Mouse (Mus musculus) sigmoid colon, adult 10 weeks (tissue): ENCODE data around the gene Tuba4a. TPM values are rescaled to one million over a fixed set of nuclear protein-coding genes. Genes with fewer than 3 reads are reported as not detected.

Source experiments
- polyA plus RNA-seq: library from polyadenylated mRNA; stranded (reverse); fragments of 350-450 nt; fragmentation: Illumina TruSeq; extraction: RNeasy Lipid Tissue Mini Kit (QIAGEN cat#74804); gene quantifications from one replicate; pipeline ENCODE4 v1.2.3, GENCODE M21; 2014; ENCODE audit warnings: low read depth, low replicate concordance

Gene Tuba4a
- 7.6 TPM for polyA plus RNA-seq

DNA sequence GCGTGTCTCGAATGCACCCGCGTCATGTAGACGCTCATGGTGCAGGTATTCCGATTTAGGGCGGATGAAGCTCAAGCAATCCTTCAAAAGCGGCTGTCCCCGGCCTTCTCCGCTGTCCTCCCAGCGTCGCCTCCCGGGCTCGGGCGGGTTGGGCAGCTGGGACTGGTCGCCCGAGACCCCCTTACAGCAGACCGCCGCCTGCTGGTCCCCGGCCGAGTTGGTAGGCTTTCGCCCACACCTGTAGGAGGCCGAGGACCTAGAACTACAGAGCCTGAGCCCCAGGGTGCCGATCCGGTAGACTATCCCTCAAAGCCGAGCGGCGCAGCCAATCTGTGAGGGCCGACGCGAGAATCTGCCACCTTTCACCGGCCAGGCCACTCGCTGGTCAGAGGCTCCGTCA is at the start of gene Tuba4a:
Gene Tuba4a (minus strand): TSS at position 335 of the 400 bp plus-strand sequence.

DNA sequence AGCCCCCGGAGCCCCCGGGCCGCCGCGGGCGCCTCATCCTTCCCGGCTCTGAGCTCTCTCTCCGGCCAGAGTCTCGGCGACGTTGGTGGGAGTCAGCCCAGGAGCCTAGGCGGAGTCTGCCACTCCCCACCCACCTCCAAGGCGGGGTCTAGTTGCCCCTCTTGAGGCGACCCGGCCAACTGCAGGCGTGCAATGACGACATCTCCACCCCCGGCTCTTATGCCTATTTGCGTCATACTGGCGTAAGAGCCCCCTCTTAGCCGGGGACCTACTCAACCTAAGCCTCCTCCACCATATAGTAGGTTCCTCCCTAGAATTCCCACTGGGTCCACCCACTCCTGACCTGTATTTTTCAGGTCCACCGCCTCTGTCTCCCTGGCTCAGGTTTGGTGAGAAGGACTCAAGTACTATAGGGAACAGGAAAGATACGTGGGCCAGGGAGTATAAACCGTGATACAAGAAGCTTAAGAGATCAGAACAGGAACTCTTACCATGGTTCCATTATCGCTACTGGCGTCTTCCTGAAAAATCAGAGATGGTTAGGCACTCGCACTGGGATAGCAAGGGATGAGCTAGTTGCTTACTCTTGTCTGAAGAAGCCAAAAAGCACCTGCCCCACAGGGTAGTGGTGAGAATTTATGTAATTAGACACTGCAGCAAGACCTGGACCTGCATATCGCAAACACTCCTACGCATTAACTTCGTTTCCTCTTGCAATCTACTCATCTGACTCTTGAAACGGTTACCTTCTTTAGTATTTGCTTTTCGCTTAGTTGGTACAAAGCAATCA is 44.6 kb upstream of the Tuba4a start, which contains the start of gene Ptprn:
Gene Ptprn (minus strand): TSS at position 412 of the 790 bp plus-strand sequence.

DNA sequence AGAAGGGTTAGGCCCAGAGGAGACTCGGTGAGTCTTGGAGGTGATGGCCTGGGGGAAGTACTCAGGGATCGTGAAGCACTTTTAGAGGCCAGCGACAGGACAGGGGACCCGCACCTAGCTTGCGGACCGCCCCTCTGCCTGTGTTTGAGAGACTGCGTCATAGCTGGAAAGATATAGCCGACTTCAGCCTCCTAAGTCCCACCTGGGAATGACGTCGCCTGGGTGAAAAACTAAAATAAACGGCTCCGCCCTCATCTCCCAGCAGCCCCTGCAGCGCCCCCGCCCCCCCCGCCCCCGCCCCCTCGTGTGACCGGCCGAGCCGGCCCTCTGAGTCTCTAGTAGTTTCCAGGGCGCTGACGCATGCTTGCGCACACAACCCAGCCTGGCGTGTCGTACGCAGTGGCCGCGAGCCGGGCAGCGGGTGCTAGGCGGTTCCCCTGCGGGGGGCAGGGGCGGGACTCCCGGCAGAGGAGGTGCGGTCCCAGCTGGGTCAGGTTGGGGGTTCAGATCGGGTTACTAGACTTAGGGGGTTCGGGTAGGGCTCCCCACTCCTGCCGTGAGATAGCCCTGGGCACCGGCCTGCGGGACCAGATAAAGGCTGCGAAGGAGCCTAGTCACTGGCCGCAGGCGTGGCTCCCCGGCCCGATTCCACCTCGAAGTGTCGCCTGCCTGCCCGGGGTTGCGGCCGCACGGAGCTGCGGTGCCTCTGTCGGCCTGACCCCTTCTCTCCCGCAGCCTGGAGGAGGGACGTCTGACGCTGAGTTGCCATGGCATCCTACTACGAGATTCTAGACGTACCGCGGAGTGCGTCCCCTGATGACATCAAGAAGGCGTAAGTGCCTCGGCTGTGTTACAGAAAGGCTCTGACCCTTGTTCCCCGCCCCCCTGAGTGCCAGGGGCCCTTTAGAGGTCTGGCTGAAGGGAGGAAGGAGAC is 16.7 kb upstream of the Tuba4a start, which contains the start of gene Dnajb2:
Gene Dnajb2 (plus strand): TSS at position 290 of the 934 bp plus-strand sequence.

DNA sequence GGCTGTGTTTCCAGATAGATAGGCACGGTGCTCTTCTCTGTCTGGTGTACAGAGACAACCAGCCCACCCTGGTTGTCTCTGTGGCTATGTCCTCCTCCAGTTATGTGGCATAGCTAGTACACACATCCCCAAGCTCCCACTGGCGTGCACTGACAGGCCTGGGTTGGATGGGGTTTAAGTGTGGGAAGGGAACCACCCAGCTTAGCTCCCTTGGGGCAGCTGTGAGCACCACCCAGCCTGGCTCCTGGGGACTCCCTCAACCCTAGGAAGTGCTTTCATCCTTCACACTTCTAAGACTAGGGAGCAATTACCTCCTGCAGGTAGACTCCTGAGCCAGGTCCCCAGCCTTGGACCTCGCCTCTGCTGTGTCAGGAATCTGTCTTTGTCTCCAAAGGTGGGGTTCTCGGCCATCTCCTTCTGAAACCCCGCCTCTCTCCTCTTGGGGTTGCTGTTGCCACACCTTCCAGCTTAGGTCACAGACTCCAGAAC is 12.0 kb upstream of the Tuba4a start, which contains the start of gene A630095N17Rik:
Gene A630095N17Rik (minus strand): TSS at position 439 of the 489 bp plus-strand sequence.

DNA sequence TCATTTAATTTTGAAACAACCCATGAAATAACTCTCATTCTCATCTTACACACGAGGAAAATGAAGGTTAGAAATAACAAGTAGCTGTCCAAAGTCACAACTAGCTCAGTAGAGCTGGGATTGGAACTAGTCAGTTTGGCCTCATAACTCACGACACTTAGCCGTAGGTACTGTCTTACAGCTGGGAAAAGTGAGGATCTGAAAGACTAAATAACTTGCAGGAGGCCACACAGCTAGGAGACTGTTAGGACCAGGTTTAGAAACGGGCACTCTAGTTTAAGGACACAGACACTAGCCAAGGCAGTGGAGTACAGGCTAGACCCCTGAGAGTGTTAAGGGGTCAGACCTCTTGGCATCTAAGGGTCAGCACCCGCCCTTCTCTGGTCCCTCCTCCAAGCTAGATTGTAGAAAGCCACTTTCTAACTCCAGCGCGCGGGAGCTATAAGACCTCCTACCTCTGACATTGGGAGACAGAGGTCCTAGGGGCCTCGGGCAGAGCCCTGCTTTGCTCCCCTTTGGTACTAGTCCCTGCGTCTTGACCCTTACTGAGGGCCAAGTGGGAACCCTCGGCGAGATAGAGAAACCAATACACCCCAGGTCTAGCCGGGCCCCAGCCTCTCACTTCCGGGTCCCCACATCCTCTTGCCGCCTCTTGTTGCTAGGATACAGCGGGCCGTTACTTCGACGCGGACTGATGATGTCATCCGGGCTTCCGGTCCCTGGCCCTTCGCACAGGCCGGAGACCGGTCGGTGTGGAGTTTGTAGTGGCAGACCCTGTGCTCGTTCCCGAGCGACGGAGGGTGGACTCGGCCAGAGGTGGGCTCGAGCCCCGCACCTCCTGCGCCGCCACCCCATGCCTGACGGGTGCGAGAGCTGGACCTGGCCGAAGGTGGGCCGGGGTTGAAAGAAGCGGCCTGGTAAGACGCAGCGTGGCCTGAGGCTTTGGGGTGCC is 9.3 kb downstream of the Tuba4a start, which contains the start of the genes Glb1l and Stk16:
Gene Glb1l (minus strand): TSS at position 678 of the 952 bp plus-strand sequence.
Gene Stk16 (plus strand): TSS at position 703 of the 952 bp plus-strand sequence.

DNA sequence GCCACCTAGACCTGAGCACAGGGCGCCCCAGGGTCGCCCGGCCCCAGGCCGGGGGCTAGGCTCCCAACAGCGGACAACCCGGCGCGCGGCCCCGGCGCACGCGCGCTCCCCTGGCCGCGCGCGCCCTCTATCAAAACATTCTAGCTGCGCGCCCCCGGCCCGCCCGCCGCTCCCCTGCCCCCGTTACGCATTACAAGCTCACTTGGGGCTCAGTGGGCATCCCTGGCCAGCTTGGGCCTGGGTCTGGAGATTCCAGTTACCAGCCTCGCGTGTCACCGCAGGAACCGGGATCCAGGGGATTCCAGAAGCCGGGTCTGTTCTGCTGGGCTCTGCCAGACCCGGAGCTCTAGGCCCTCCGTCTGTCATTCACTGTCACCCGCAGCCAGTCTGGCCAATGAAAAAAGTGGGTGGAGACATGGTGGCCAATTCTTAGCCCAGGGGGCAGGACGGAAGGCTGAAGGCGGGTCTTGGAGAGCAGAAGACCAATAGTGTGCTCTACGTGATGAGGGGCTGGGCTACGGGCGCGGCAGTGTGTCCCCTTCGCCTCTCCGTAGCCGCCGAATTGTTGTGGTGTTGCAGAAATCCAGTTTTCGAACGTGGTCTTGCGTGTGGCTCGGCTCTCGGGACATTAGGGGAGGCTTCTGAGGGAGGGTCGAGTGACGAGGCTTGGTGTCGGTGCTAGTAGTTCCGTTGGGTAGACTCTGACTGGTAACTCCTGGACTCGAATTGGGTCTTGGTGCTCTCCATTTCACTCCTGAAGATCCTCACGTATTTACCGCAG is 27.9 kb downstream of the Tuba4a start, which contains the start of the genes Ankzf1 and Atg9a:
Gene Ankzf1 (plus strand): TSS at position 530 of the 781 bp plus-strand sequence.
Gene Atg9a (minus strand): TSS at position 575 of the 781 bp plus-strand sequence.

DNA sequence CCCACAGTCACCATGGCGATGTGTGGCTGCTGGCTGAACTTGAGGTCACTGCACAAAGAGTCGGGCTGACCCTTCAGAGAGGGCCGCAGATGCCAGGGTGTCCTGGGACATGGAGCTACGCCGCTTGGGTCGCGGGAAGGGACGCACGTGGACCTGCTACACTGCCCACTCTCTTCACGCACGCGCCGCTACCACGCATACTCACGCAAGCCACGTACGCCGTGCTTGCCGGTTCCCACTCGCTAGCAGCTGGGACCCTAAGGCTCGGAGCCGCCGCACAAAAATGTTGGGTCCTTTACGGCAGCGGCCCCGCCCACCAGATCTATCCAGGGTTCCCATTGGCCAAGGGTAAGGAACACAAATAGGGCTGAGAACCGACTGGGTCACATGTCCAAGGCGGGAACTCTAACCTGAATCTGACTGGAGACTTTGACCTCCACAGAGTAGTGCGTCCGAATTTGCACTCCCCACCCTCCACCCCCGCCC is 39.5 kb downstream of the Tuba4a start, which contains the start of gene Abcb6:
Gene Abcb6 (minus strand): TSS at position 288 of the 486 bp plus-strand sequence.

DNA sequence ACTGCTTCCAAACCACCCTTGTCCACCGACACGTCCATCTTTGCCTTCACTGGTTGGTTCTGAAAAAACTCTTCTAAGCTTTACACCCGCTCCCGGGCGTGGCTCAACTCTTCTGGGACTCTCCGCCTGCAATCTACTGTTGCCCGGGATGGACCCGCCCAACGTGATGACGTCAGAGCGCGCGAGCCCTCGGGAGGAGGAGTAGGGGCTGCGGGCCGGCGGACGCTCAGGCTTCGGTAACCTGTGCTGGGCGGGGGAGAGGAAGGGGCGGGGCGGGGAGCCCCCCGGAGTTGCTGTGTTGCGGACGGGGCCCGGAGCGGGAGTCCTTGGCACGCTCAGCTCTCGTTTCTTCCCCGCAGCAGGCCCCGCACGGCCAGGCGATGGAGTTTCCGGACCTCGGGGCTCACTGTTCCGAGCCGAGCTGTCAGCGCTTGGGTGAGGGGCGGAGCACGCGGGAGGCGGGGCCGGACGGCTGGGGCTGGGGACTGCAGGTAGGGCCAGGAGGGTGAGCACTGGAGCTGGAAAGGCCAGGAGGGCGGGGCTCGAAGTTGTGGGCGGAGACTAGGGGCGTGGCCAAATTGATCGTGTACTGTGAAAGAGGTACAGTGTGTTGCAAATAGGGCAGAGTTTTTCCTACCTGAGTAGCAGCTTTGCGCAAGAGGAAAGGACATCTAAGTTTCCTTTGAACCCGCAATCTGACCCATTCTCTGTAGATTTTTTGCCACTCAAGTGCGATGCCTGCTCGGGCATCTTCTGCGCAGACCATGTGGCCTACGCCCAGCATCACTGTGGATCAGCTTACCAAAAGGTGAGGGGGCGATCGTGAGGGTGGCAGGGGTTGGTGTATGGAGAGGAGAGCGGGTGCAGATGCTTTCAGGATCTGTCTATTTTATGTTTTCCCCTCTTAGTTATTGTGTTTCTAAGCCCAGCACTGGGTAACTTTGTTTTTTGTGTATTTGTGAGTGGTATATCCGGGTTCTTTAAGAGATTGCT is 50.9 kb downstream of the Tuba4a start, which contains the start of gene Zfand2b:
Gene Zfand2b (plus strand): TSS at position 175 of the 993 bp plus-strand sequence.

Other genes starting within 250 kb of the Tuba4a start
- gene Nhej1, start 94.7 kb downstream of the Tuba4a start, polyA plus RNA-seq = 0.60 TPM
- gene Slc23a3, start 86.0 kb downstream of the Tuba4a start, polyA plus RNA-seq = 1.2 TPM
- 13.5 TPM for gene Cnppd1, start 77.2 kb downstream of the Tuba4a start, polyA plus RNA-seq
- gene Retreg2, start 77.1 kb downstream of the Tuba4a start, polyA plus RNA-seq = 6.9 TPM
- 1.2 TPM for gene Zfand2b, start 51.2 kb downstream of the Tuba4a start, polyA plus RNA-seq
- gene Abcb6, start 39.5 kb downstream of the Tuba4a start, polyA plus RNA-seq = 8.4 TPM
- 30.1 TPM for gene Ankzf1, start 27.7 kb downstream of the Tuba4a start, polyA plus RNA-seq
- gene Atg9a, start 27.7 kb downstream of the Tuba4a start, polyA plus RNA-seq = 16.5 TPM
- gene Glb1l, start 9.1 kb downstream of the Tuba4a start, polyA plus RNA-seq = 9.3 TPM
- gene Stk16, start 9.0 kb downstream of the Tuba4a start, polyA plus RNA-seq = 13.5 TPM
- not detected for gene A630095N17Rik, start 12.2 kb upstream of the Tuba4a start, polyA plus RNA-seq
- 12.7 TPM for gene Dnajb2, start 16.5 kb upstream of the Tuba4a start, polyA plus RNA-seq
- not detected for gene Ptprn, start 44.6 kb upstream of the Tuba4a start, polyA plus RNA-seq
- 11.1 TPM for gene Resp18, start 58.5 kb upstream of the Tuba4a start, polyA plus RNA-seq
- gene Dnpep, start 98.1 kb upstream of the Tuba4a start, polyA plus RNA-seq = 3.1 TPM
- 20.1 TPM for gene Des, start 140.5 kb upstream of the Tuba4a start, polyA plus RNA-seq
- gene Speg, start 155.4 kb upstream of the Tuba4a start, polyA plus RNA-seq = 2.6 TPM
- gene Gmppa, start 216.1 kb upstream of the Tuba4a start, polyA plus RNA-seq = 12.7 TPM
- gene Asic4, start 230.6 kb upstream of the Tuba4a start, polyA plus RNA-seq = not detected